Mouse (Mus musculus): ENCODE measurements around the gene Ddx11.

The Ddx11 gene

GRCm38 (mm10) chr17:66123066-66123815, at the start of gene Ddx11:
Gene Ddx11, plus strand, starts transcription at chr17:66123520.
- peak; percentile 97 to 98 for DNase-seq

GRCm38 (mm10) chr17:66073971-66074370, 49.3 kb upstream of the Ddx11 start:
- DNase-seq = no peak

GRCm38 (mm10) chr17:66075827-66076173, 47.5 kb upstream of the Ddx11 start:
- peak in 1 of 2 experiments; percentile 15 for DNase-seq

GRCm38 (mm10) chr17:66076174-66076927, 47.0 kb upstream of the Ddx11 start:
- peak; percentile 73 to 81 for DNase-seq

GRCm38 (mm10) chr17:66076934-66077333, 46.4 kb upstream of the Ddx11 start, which contains the start of gene Ankrd12:
Gene Ankrd12, minus strand, starts transcription at chr17:66077089.
- DNase-seq = peak; percentile 98

- DNase-seq = no peak
Measured at GRCm38 (mm10) chr17:66077437-66077850, 45.9 kb upstream of the Ddx11 start.

GRCm38 (mm10) chr17:66084486-66084885, 38.8 kb upstream of the Ddx11 start:
- no peak for DNase-seq

- DNase-seq = no peak
Measured at GRCm38 (mm10) chr17:66085038-66085437, 38.3 kb upstream of the Ddx11 start.

- DNase-seq = no peak
Measured at GRCm38 (mm10) chr17:66090251-66090650, 33.1 kb upstream of the Ddx11 start.

- no peak for DNase-seq
Measured at GRCm38 (mm10) chr17:66091392-66091791, 31.9 kb upstream of the Ddx11 start.

GRCm38 (mm10) chr17:66092065-66092464, 31.3 kb upstream of the Ddx11 start:
- no peak for DNase-seq

GRCm38 (mm10) chr17:66092664-66093063, 30.7 kb upstream of the Ddx11 start:
- no peak for DNase-seq

GRCm38 (mm10) chr17:66100566-66101379, 22.5 kb upstream of the Ddx11 start:
- DNase-seq = no peak

GRCm38 (mm10) chr17:66101380-66102330, 21.7 kb upstream of the Ddx11 start, which contains the start of gene Ndufv2:
Gene Ndufv2, minus strand, starts transcription at chr17:66101559.
- peak; percentile 93 to 97 for DNase-seq

GRCm38 (mm10) chr17:66104076-66104475, 19.2 kb upstream of the Ddx11 start:
- DNase-seq = no peak

- peak; percentile 60 to 81 for DNase-seq
Measured at GRCm38 (mm10) chr17:66106601-66107267, 16.6 kb upstream of the Ddx11 start.

GRCm38 (mm10) chr17:66107466-66107865, 15.9 kb upstream of the Ddx11 start:
- DNase-seq = no peak

- no peak for DNase-seq
Measured at GRCm38 (mm10) chr17:66108198-66108597, 15.1 kb upstream of the Ddx11 start.

- peak in 1 of 2 experiments; percentile 27 for DNase-seq
Measured at GRCm38 (mm10) chr17:66110746-66111145, 12.6 kb upstream of the Ddx11 start.

GRCm38 (mm10) chr17:66111402-66111959, 11.8 kb upstream of the Ddx11 start, which contains the start of gene Washc1:
Gene Washc1, plus strand, starts transcription at chr17:66111545.
- DNase-seq = peak; percentile 89 to 94

GRCm38 (mm10) chr17:66112166-66112565, 11.2 kb upstream of the Ddx11 start:
- DNase-seq = no peak
